ENCODE assay signal across 9 mouse cellular contexts in the genomic region with DNA sequence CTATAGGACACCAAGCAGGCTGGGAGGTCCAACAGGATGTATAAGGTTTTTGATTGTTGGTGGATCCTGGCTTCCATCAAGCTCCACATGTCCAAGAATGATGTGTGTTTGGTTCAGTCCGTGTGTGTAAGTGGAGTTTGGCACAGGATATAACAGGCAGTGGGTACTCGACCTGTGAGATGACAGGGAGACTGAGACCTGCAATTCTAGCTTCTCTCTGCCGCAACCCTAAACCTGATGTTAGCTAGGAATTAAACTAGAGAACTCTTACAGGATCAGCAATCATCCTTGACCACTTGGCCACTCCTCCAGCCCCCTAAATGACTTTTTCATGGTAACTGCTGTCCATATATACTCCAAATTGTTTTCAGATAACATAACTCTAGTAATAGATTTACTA. TPM values are rescaled to one million over a fixed set of nuclear protein-coding genes. Genes with fewer than 3 reads are reported as not detected.
A peak's percentile ranks its signal among the peaks of the same experiment; 100 is the strongest.
DNase-seq lines count a peak whose midpoint lies in the region; ATAC-seq and TF ChIP-seq lines count a peak whose summit lies in the region.
"Had no signal": no experiment of that assay in that cellular context is flagged by ENCODE, and none has a peak within 500 bp of the region (broad histone marks: within the 10 kb centered on the region; RNA-seq: fewer than 3 reads in every experiment).

No protein-coding gene starts in this region.

- ATAC-seq in lung, embryonic 15.5 days (ENCODE audit: borderline replicate concordance, extremely low read depth, low FRiP score, low TSS enrichment) = no peak
- no peak for ATAC-seq in lung, postnatal 0 days
- no peak for ATAC-seq in hindbrain, embryonic 13.5 days (ENCODE audit: low FRiP score)
- ATAC-seq in neural tube, embryonic 11.5 days (ENCODE audit: insufficient read depth, low FRiP score, low TSS enrichment) = no peak

- H3K4me3 ChIP-seq in lung, embryonic 15.5 days = peak overlapping the region; percentile 0; the same call in 1 of the 2 replicates
- H3K4me3 ChIP-seq in lung, postnatal 0 days (ENCODE audit: low read depth, low read length) = no peak overlapping the region
- H3K4me3 ChIP-seq in bone marrow, adult 2 months (replicated peaks; ENCODE audit: control insufficient read depth, low read depth, low read length) = peak overlapping the region; percentile 59
- H3K4me3 ChIP-seq in hindbrain, embryonic 13.5 days = no peak overlapping the region
- H3K4me3 ChIP-seq in neural tube, embryonic 11.5 days (ENCODE audit: low read depth, low read length) = no peak overlapping the region

- no peaks in the 10 kb centered on the region for H3K36me3 ChIP-seq in lung, embryonic 15.5 days
- no peaks in the 10 kb centered on the region for H3K36me3 ChIP-seq in lung, postnatal 0 days (ENCODE audit: insufficient read depth, low read length)
- H3K36me3 ChIP-seq in hindbrain, embryonic 13.5 days = no peaks in the 10 kb centered on the region
- H3K36me3 ChIP-seq in neural tube, embryonic 11.5 days (ENCODE audit: control insufficient read depth, insufficient read depth, low read length) = no peaks in the 10 kb centered on the region

- H3K4me1 ChIP-seq in lung, embryonic 15.5 days = peaks cover 36% of the 10 kb centered on the region
- H3K4me1 ChIP-seq in lung, postnatal 0 days (ENCODE audit: insufficient read depth, low read depth, low read length) = peaks cover 7% of the 10 kb centered on the region
- H3K4me1 ChIP-seq in bone marrow, adult 2 months (ENCODE audit: control insufficient read depth, insufficient read depth, low read length) = peaks cover 4% of the 10 kb centered on the region; the same call in 1 of the 2 replicates
- peaks cover 34% of the 10 kb centered on the region for H3K4me1 ChIP-seq in hindbrain, embryonic 13.5 days (replicated peaks)
- peaks cover 9% of the 10 kb centered on the region; the same call in 1 of the 2 replicates for H3K4me1 ChIP-seq in neural tube, embryonic 11.5 days (ENCODE audit: control insufficient read depth, insufficient read depth, low read length)

- H3K27me3 ChIP-seq in lung, embryonic 15.5 days = no peaks in the 10 kb centered on the region
- H3K27me3 ChIP-seq in lung, postnatal 0 days (replicated peaks; ENCODE audit: insufficient read depth, low read length) = no peaks in the 10 kb centered on the region
- no peaks in the 10 kb centered on the region for H3K27me3 ChIP-seq in hindbrain, embryonic 13.5 days
- H3K27me3 ChIP-seq in neural tube, embryonic 11.5 days (ENCODE audit: control insufficient read depth, insufficient read depth, low read length) = no peaks in the 10 kb centered on the region

- peak overlapping the region; percentile 96 for H3K27ac ChIP-seq in lung, embryonic 15.5 days
- no peak overlapping the region for H3K27ac ChIP-seq in lung, postnatal 0 days (ENCODE audit: low read length)
- H3K27ac ChIP-seq in bone marrow, adult 2 months (ENCODE audit: control insufficient read depth, insufficient read depth, low read depth, low read length, poor library complexity) = peak overlapping the region; percentile 84
- H3K27ac ChIP-seq in hindbrain, embryonic 13.5 days = 0 out of 2 replicates have a peak overlapping the region, but pooled peaks have one; percentile 48
- peak overlapping the region; percentile 69; the same call in 1 of the 2 replicates for H3K27ac ChIP-seq in neural tube, embryonic 11.5 days (ENCODE audit: low read depth, low read length)

- no peak for DNase-seq in lung, postnatal 0 days (ENCODE audit: low spot score)
- DNase-seq in neural tube, embryonic 11.5 days (ENCODE audit: low spot score) = peak; percentile 18
- DNase-seq in layer of hippocampus, adult 9-10 months (ENCODE audit: low spot score) = no peak
- DNase-seq in adipocyte (ENCODE audit: low spot score) = no peak
- DNase-seq in retina, postnatal 1 day = no peak

- peak overlapping the region; percentile 70 for H3K4me2 ChIP-seq in lung, embryonic 15.5 days
- H3K4me2 ChIP-seq in lung, postnatal 0 days (replicated peaks; ENCODE audit: low read depth, low read length) = no peak overlapping the region
- H3K4me2 ChIP-seq in hindbrain, embryonic 13.5 days = 0 out of 2 replicates have a peak overlapping the region, but pooled peaks have one; percentile 76
- H3K4me2 ChIP-seq in neural tube, embryonic 11.5 days (ENCODE audit: low read depth) = peak overlapping the region; percentile 70

- no peak for TF ChIP-seq EP300 in lung, postnatal 0 days (IDR thresholded peaks at IDR 0.05)

- no peak for TF ChIP-seq CTCF in lung, postnatal 0 days (IDR thresholded peaks at IDR 0.05)
- no peak for TF ChIP-seq CTCF in bone marrow, adult 2 months (IDR thresholded peaks at IDR 0.05; ENCODE audit: control insufficient read depth, insufficient read depth, low read length)

- no peaks in the 10 kb centered on the region for H3K9me3 ChIP-seq in lung, embryonic 15.5 days
- H3K9me3 ChIP-seq in lung, postnatal 0 days (ENCODE audit: low read length) = no peaks in the 10 kb centered on the region
- no peaks in the 10 kb centered on the region for H3K9me3 ChIP-seq in hindbrain, embryonic 13.5 days
- H3K9me3 ChIP-seq in neural tube, embryonic 11.5 days (ENCODE audit: control insufficient read depth, low read length) = no peaks in the 10 kb centered on the region

- 18% methylated on average over 3 of the region's 3 CpGs for WGBS in lung, embryonic 15.5 days
- 20% methylated on average over 3 of the region's 3 CpGs for WGBS in lung, postnatal 0 days
- 53% methylated on average over 3 of the region's 3 CpGs for WGBS in bone marrow, adult 2 months
- WGBS in hindbrain, embryonic 13.5 days = 51% methylated on average over 3 of the region's 3 CpGs
- WGBS in neural tube, embryonic 11.5 days = 53% methylated on average over 3 of the region's 3 CpGs

- H3K9ac ChIP-seq in lung, embryonic 15.5 days = no peak overlapping the region; the same call in 1 of the 2 replicates
- H3K9ac ChIP-seq in lung, postnatal 0 days (replicated peaks; ENCODE audit: low read depth) = no peak overlapping the region
- H3K9ac ChIP-seq in hindbrain, embryonic 13.5 days = no peak overlapping the region
- no peak overlapping the region for H3K9ac ChIP-seq in neural tube, embryonic 11.5 days (ENCODE audit: low read length)

- TF ChIP-seq POLR2A in bone marrow, adult 2 months (IDR thresholded peaks at IDR 0.05; ENCODE audit: borderline replicate concordance, control insufficient read depth, low read depth, low read length) = no peak

RNA-seq across cellular contexts. Expression of a gene that starts 1.3 kb away (rescaled TPM):
- 43.1 and 47.1 TPM in 2 replicates for polyA plus RNA-seq in lung, embryonic 15.5 days (2015; fragmentation: Nextera tagmentation; extraction: Ambion mirVana)
- polyA plus RNA-seq in lung, postnatal 0 days (2015; fragmentation: Nextera tagmentation; extraction: Ambion mirVana) = 7.5 and 9.4 TPM in 2 replicates
- 25.2 and 61.7 TPM in 2 replicates for polyA plus RNA-seq in bone marrow, adult 2 months (2011; ENCODE audit: insufficient read depth, insufficient read length, low replicate concordance, missing spikeins)
- polyA plus RNA-seq in hindbrain, embryonic 13.5 days (2015; fragmentation: Nextera tagmentation; extraction: Ambion mirVana) = 10.4 and 11.4 TPM in 2 replicates
- 8.1 and 9.3 TPM in 2 replicates for polyA plus RNA-seq in neural tube, embryonic 11.5 days (2014; fragmentation: Nextera tagmentation; extraction: Ambion mirVana)
- polyA plus RNA-seq: urinary bladder, adult 2 months had no signal

RNA-seq across cellular contexts. Expression of a gene that starts 1.6 kb away (rescaled TPM):
- 5.5 and 6.1 TPM in 2 replicates for polyA plus RNA-seq in lung, embryonic 15.5 days (2015; fragmentation: Nextera tagmentation; extraction: Ambion mirVana)
- polyA plus RNA-seq in lung, postnatal 0 days (2015; fragmentation: Nextera tagmentation; extraction: Ambion mirVana) = 1.1 and 1.3 TPM in 2 replicates
- 98.2 and 195 TPM in 2 replicates for polyA plus RNA-seq in bone marrow, adult 2 months (2011; ENCODE audit: insufficient read depth, insufficient read length, low replicate concordance, missing spikeins)
- 0.60 and 2.1 TPM in 2 replicates for polyA plus RNA-seq in hindbrain, embryonic 13.5 days (2015; fragmentation: Nextera tagmentation; extraction: Ambion mirVana)
- 2.1 and 3.2 TPM in 2 replicates for polyA plus RNA-seq in neural tube, embryonic 11.5 days (2014; fragmentation: Nextera tagmentation; extraction: Ambion mirVana)

RNA-seq across cellular contexts. Expression of a gene that starts 2.1 kb away (rescaled TPM):
- 3.1 and 6.3 TPM in 2 replicates for polyA plus RNA-seq in lung, embryonic 15.5 days (2015; fragmentation: Nextera tagmentation; extraction: Ambion mirVana)
- 0.84 and 0.89 TPM in 2 replicates for polyA plus RNA-seq in lung, postnatal 0 days (2015; fragmentation: Nextera tagmentation; extraction: Ambion mirVana)
- 358 and 477 TPM in 2 replicates for polyA plus RNA-seq in bone marrow, adult 2 months (2011; ENCODE audit: insufficient read depth, insufficient read length, low replicate concordance, missing spikeins)
- 1.6 and 2.7 TPM in 2 replicates for polyA plus RNA-seq in hindbrain, embryonic 13.5 days (2015; fragmentation: Nextera tagmentation; extraction: Ambion mirVana)
- 1.8 and 2.3 TPM in 2 replicates for polyA plus RNA-seq in neural tube, embryonic 11.5 days (2014; fragmentation: Nextera tagmentation; extraction: Ambion mirVana)

RNA-seq across cellular contexts. Expression of a gene that starts 17.5 kb away (rescaled TPM):
- 1.8 and 3.1 TPM in 2 replicates for polyA plus RNA-seq in lung, embryonic 15.5 days (2015; fragmentation: Nextera tagmentation; extraction: Ambion mirVana)
- not detected in 2 replicates for polyA plus RNA-seq in lung, postnatal 0 days (2015; fragmentation: Nextera tagmentation; extraction: Ambion mirVana)
- 47.4 and 58.6 TPM in 2 replicates for polyA plus RNA-seq in bone marrow, adult 2 months (2011; ENCODE audit: insufficient read depth, insufficient read length, low replicate concordance, missing spikeins)
- polyA plus RNA-seq in hindbrain, embryonic 13.5 days (2015; fragmentation: Nextera tagmentation; extraction: Ambion mirVana) = 0.39 and 0.84 TPM in 2 replicates
- polyA plus RNA-seq in neural tube, embryonic 11.5 days (2014; fragmentation: Nextera tagmentation; extraction: Ambion mirVana) = 1.1 and 1.4 TPM in 2 replicates

RNA-seq across cellular contexts. Expression of a gene that starts 28.1 kb away (rescaled TPM):
- polyA plus RNA-seq in lung, embryonic 15.5 days (2015; fragmentation: Nextera tagmentation; extraction: Ambion mirVana) = 41.4 and 42.0 TPM in 2 replicates
- polyA plus RNA-seq in lung, postnatal 0 days (2015; fragmentation: Nextera tagmentation; extraction: Ambion mirVana) = 1.4 and 2.4 TPM in 2 replicates
- 99.1 and 123 TPM in 2 replicates for polyA plus RNA-seq in bone marrow, adult 2 months (2011; ENCODE audit: insufficient read depth, insufficient read length, low replicate concordance, missing spikeins)
- polyA plus RNA-seq in hindbrain, embryonic 13.5 days (2015; fragmentation: Nextera tagmentation; extraction: Ambion mirVana) = 5.5 and 7.8 TPM in 2 replicates
- polyA plus RNA-seq in neural tube, embryonic 11.5 days (2014; fragmentation: Nextera tagmentation; extraction: Ambion mirVana) = 15.4 and 16.9 TPM in 2 replicates

Comparison
In these comparisons a context has a peak if more than half of its experiments do, and no peak if none do; other contexts are left out.
1. H3K4me3 ChIP-seq: peak in lung, embryonic 15.5 days (single experiment) and bone marrow, adult 2 months (single experiment); none in lung, postnatal 0 days (single experiment), hindbrain, embryonic 13.5 days (single experiment) and neural tube, embryonic 11.5 days (single experiment).
2. RNA of a gene that starts 1.6 kb away (polyA plus RNA-seq): 98.2 to 195 TPM in bone marrow, adult 2 months; 5.5 to 6.1 TPM in lung, embryonic 15.5 days, 2.1 to 3.2 TPM in neural tube, embryonic 11.5 days, 1.1 to 1.3 TPM in lung, postnatal 0 days and 0.60 to 2.1 TPM in hindbrain, embryonic 13.5 days; every median in the first group is over 10 times any median in the second.
3. RNA of a gene that starts 2.1 kb away (polyA plus RNA-seq): 358 to 477 TPM in bone marrow, adult 2 months; 3.1 to 6.3 TPM in lung, embryonic 15.5 days, 1.6 to 2.7 TPM in hindbrain, embryonic 13.5 days, 1.8 to 2.3 TPM in neural tube, embryonic 11.5 days and 0.84 to 0.89 TPM in lung, postnatal 0 days; every median in the first group is over 10 times any median in the second.